Mouse (Mus musculus) MEL (cell line): ENCODE measurements around the gene Tubgcp4. TPM values are rescaled to one million over a fixed set of nuclear protein-coding genes. Genes with fewer than 3 reads are reported as not detected.

Experiments used
- DNase-seq: peaks from one replicate; pipeline ENCODE4 v3.0.0; 2011; ENCODE audit warnings: low read depth, low spot score
- H3K27ac ChIP-seq: 2 replicates; pipeline ENCODE4 v1.5.1; 2012; ENCODE audit warnings: low read depth, mild to moderate bottlenecking, control low read depth, low read length, moderate library complexity; ENCODE audit not compliant: control insufficient read depth
- H3K27me3 ChIP-seq, 2 experiments: fragments of 150-350 bp in 1 of 2; sonication (generic) in 1 of 2; 2 replicates each; pipeline ENCODE4 v1.6.1; 2012; ENCODE audit warnings: low read length in 2 of 2, mild to moderate bottlenecking in 2 of 2, improper control_type of control experiment in 1 of 2, moderate library complexity in 1 of 2; ENCODE audit not compliant: insufficient read depth in 2 of 2, control insufficient read depth in 1 of 2
- H3K36me3 ChIP-seq, 2 experiments: 2 replicates each; pipeline ENCODE4 v1.6.1; 2012 to 2014; ENCODE audit warnings: low read length in 2 of 2, improper control_type of control experiment in 1 of 2, inconsistent platforms in 1 of 2, mild to moderate bottlenecking in 1 of 2; ENCODE audit not compliant: insufficient read depth in 2 of 2, control insufficient read depth in 1 of 2
- H3K4me1 ChIP-seq, 2 experiments: fragments of 150-350 bp in 1 of 2; sonication (generic) in 1 of 2; 2 replicates each; pipeline ENCODE4 v1.6.1; 2012; ENCODE audit warnings: low read length in 2 of 2, improper control_type of control experiment in 1 of 2, mild to moderate bottlenecking in 1 of 2; ENCODE audit not compliant: insufficient read depth in 2 of 2, control insufficient read depth in 1 of 2
- H3K4me3 ChIP-seq, 2 experiments: fragments of 150-350 bp in 1 of 2; sonication (generic) in 1 of 2; 2 replicates each; pipeline ENCODE4 v1.5.1; 2012; ENCODE audit warnings: low read depth in 2 of 2, low read length in 2 of 2, mild to moderate bottlenecking in 2 of 2, moderate library complexity in 2 of 2, control low read depth in 1 of 2, improper control_type of control experiment in 1 of 2; ENCODE audit not compliant: control insufficient read depth in 1 of 2, insufficient read depth in 1 of 2
- H3K79me2 ChIP-seq: 2 replicates; pipeline ENCODE4 v1.6.1; 2012; ENCODE audit warnings: mild to moderate bottlenecking, low read length, moderate library complexity; ENCODE audit not compliant: control insufficient read depth, poor library complexity, insufficient read depth
- H3K9ac ChIP-seq: 2 replicates; pipeline ENCODE4 v1.6.1; 2012; ENCODE audit warnings: low read depth, mild to moderate bottlenecking, control low read depth, low read length, moderate library complexity; ENCODE audit not compliant: control insufficient read depth, poor library complexity, severe bottlenecking
- H3K9me3 ChIP-seq: fragments of 150-350 bp; sonication (generic); replicated peaks from 2 replicates; pipeline ENCODE4 v1.6.1; 2012; ENCODE audit warnings: mild to moderate bottlenecking, low read length, improper control_type of control experiment, moderate library complexity; ENCODE audit not compliant: insufficient read depth
- BHLHE40 ChIP-seq: IDR thresholded peaks from 2 replicates; pipeline ENCODE4 v1.6.1; 2012; ENCODE audit warnings: low read depth, mild to moderate bottlenecking, inconsistent platforms, low read length, improper control_type of control experiment, borderline replicate concordance
- CHD2 ChIP-seq: IDR thresholded peaks from 2 replicates; pipeline ENCODE4 v1.6.1; 2011; ENCODE audit warnings: low read length, improper control_type of control experiment
- E2F4 ChIP-seq: IDR thresholded peaks from 2 replicates; pipeline ENCODE4 v1.6.1; 2011; ENCODE audit warnings: low read depth, low read length, improper control_type of control experiment, borderline replicate concordance
- ELF1 ChIP-seq: IDR thresholded peaks from 2 replicates; pipeline ENCODE4 v1.6.1; 2014; ENCODE audit warnings: low read depth, mild to moderate bottlenecking, inconsistent platforms, low read length, improper control_type of control experiment, moderate library complexity
- EP300 ChIP-seq, 2 experiments: IDR thresholded peaks; 2 replicates each; pipeline ENCODE4 v1.6.1; 2011; ENCODE audit warnings: improper control_type of control experiment in 2 of 2, low read length in 2 of 2, low read depth in 1 of 2, mild to moderate bottlenecking in 1 of 2
- ETS1 ChIP-seq: IDR thresholded peaks from 2 replicates; pipeline ENCODE4 v1.6.1; 2012; ENCODE audit warnings: low read depth, mild to moderate bottlenecking, inconsistent platforms, low read length, improper control_type of control experiment, moderate library complexity
- HCFC1 ChIP-seq: IDR thresholded peaks from 2 replicates; pipeline ENCODE4 v1.6.1; 2012; ENCODE audit warnings: low read depth, mild to moderate bottlenecking, inconsistent platforms, low read length, improper control_type of control experiment, moderate library complexity
- JUND ChIP-seq: IDR thresholded peaks from 2 replicates; pipeline ENCODE4 v1.6.1; 2011; ENCODE audit warnings: low read depth, mild to moderate bottlenecking, improper control_type of control experiment, low read length
- KAT2A ChIP-seq: conservative IDR thresholded peaks from 2 replicates; pipeline ENCODE4 v1.6.1; 2012; ENCODE audit warnings: low read depth, low read length, improper control_type of control experiment, inconsistent platforms
- MAFK ChIP-seq: IDR thresholded peaks from 2 replicates; pipeline ENCODE4 v1.6.1; 2011; ENCODE audit warnings: low read depth, mild to moderate bottlenecking, low read length, improper control_type of control experiment, borderline replicate concordance
- MAX ChIP-seq: IDR thresholded peaks from 2 replicates; pipeline ENCODE4 v1.6.1; 2011; ENCODE audit warnings: low read length, improper control_type of control experiment
- MEF2A ChIP-seq: IDR thresholded peaks from 2 replicates; pipeline ENCODE4 v1.6.1; 2014; ENCODE audit warnings: low read depth, mild to moderate bottlenecking, inconsistent platforms, low read length, improper control_type of control experiment; ENCODE audit not compliant: poor library complexity, insufficient replicate concordance, severe bottlenecking; ENCODE audit errors: extremely low read depth
- MXI1 ChIP-seq: IDR thresholded peaks from 2 replicates; pipeline ENCODE4 v1.6.1; 2011; ENCODE audit warnings: mild to moderate bottlenecking, low read depth, low read length, improper control_type of control experiment
- MYC ChIP-seq: IDR thresholded peaks from 2 replicates; pipeline ENCODE4 v1.6.1; 2011; ENCODE audit warnings: low read depth, mild to moderate bottlenecking, low read length, improper control_type of control experiment, moderate library complexity
- NELFE ChIP-seq: IDR thresholded peaks from 2 replicates; pipeline ENCODE4 v1.6.1; 2011; ENCODE audit warnings: low read depth, low read length, improper control_type of control experiment
- NRF1 ChIP-seq: IDR thresholded peaks from 2 replicates; pipeline ENCODE4 v1.6.1; 2014; ENCODE audit warnings: low read depth, mild to moderate bottlenecking, inconsistent platforms, low read length, improper control_type of control experiment, moderate library complexity; ENCODE audit not compliant: poor library complexity, insufficient read depth, severe bottlenecking
- POLR2A ChIP-seq, 2 experiments: IDR thresholded peaks; 2 replicates each; pipeline ENCODE4 v1.6.1; 2011 to 2012; ENCODE audit warnings: low read length in 2 of 2, mild to moderate bottlenecking in 2 of 2, control low read depth in 1 of 2, improper control_type of control experiment in 1 of 2, low read depth in 1 of 2, moderate library complexity in 1 of 2; ENCODE audit not compliant: control insufficient read depth in 1 of 2, insufficient read depth in 1 of 2, poor library complexity in 1 of 2
- POLR2AphosphoS2 ChIP-seq: IDR thresholded peaks from 2 replicates; pipeline ENCODE4 v1.6.1; 2011; ENCODE audit warnings: low read length, improper control_type of control experiment
- POLR2AphosphoS5 ChIP-seq: IDR thresholded peaks from 2 replicates; pipeline ENCODE4 v1.6.1; 2012; ENCODE audit warnings: low read depth, borderline replicate concordance, mild to moderate bottlenecking, inconsistent platforms, low read length, moderate library complexity, mixed read lengths
- SIN3A ChIP-seq: IDR thresholded peaks from 2 replicates; pipeline ENCODE4 v1.6.1; 2012; ENCODE audit warnings: low read length, improper control_type of control experiment, inconsistent platforms
- SMC3 ChIP-seq: IDR thresholded peaks from 2 replicates; pipeline ENCODE4 v1.6.1; 2011; ENCODE audit warnings: low read depth, low read length, improper control_type of control experiment
- TBP ChIP-seq: IDR thresholded peaks from 2 replicates; pipeline ENCODE4 v1.8.0; 2011; ENCODE audit warnings: low read depth, low read length, improper control_type of control experiment
- TCF12 ChIP-seq: IDR thresholded peaks from 2 replicates; pipeline ENCODE4 v1.6.1; 2014; ENCODE audit warnings: low read depth, mild to moderate bottlenecking, inconsistent platforms, low read length, improper control_type of control experiment, moderate library complexity
- UBTF ChIP-seq: IDR thresholded peaks from 2 replicates; pipeline ENCODE4 v1.6.1; 2012; ENCODE audit warnings: low read depth, mild to moderate bottlenecking, inconsistent platforms, low read length, improper control_type of control experiment, moderate library complexity, borderline replicate concordance; ENCODE audit not compliant: insufficient read depth
- USF1 ChIP-seq: IDR thresholded peaks from 2 replicates; pipeline ENCODE4 v1.6.1; 2014; ENCODE audit warnings: low read depth, mild to moderate bottlenecking, inconsistent platforms, low read length, improper control_type of control experiment, moderate library complexity
- USF2 ChIP-seq, 2 experiments: IDR thresholded peaks; 2 replicates each; pipeline ENCODE4 v1.6.1; 2011 to 2012; ENCODE audit warnings: improper control_type of control experiment in 2 of 2, low read length in 2 of 2, borderline replicate concordance in 1 of 2, inconsistent platforms in 1 of 2, low read depth in 1 of 2, mild to moderate bottlenecking in 1 of 2; ENCODE audit not compliant: insufficient read depth in 1 of 2
- ZC3H11A ChIP-seq: IDR thresholded peaks from 2 replicates; pipeline ENCODE4 v1.6.1; 2012; ENCODE audit warnings: low read depth, mild to moderate bottlenecking, inconsistent platforms, low read length, improper control_type of control experiment
- ZMIZ1 ChIP-seq: IDR thresholded peaks from 2 replicates; pipeline ENCODE4 v1.6.1; 2012; ENCODE audit warnings: low read depth, mild to moderate bottlenecking, inconsistent platforms, low read length, improper control_type of control experiment, moderate library complexity
- ZNF384 ChIP-seq: IDR thresholded peaks from 2 replicates; pipeline ENCODE4 v1.6.1; 2012; ENCODE audit warnings: low read depth, mild to moderate bottlenecking, inconsistent platforms, low read length, improper control_type of control experiment
- polyA plus RNA-seq, 2 experiments: library from polyadenylated mRNA; stranded (reverse) in 1 of 2; unstranded in 1 of 2; fragments of >175 nt in 1 of 2; fragments of >200 nt in 1 of 2; gene quantifications; 2 replicates each; pipeline versions ENCODE4 v1.2.1 to v1.2.4; 2012; ENCODE audit warnings: low replicate concordance in 2 of 2, low read depth in 1 of 2; ENCODE audit not compliant: insufficient read length in 2 of 2, insufficient read depth in 1 of 2, missing spikeins in 1 of 2
- total RNA-seq: library from RNA; depleted of rRNA; stranded (reverse); fragments of 300-350 nt; gene quantifications from 2 replicates; pipeline ENCODE4 v1.2.3, GENCODE M21; 2012

Tubgcp4 gene
- total and polyA plus RNA-seq, 3 experiments: 31.3 to 38.9 TPM; not detected in 1

GRCm38 (mm10) chr2:121139266-121140017, 31.0 kb upstream of the Tubgcp4 start (continued):
- no peak for TF ChIP-seq NRF1
- peak; percentile 69; the same call in 1 of the 2 replicates for TF ChIP-seq USF1
- TF ChIP-seq, all 39 proteins: peak for 4

- Histone ChIP-seq H3K79me2 (peaks cover 31% of the 10 kb centered on the region), H3K9me3 (no peaks in the 10 kb centered on the region), H3K27me3 (no peaks in the 10 kb centered on the region), H3K4me3 (peak within 1 kb of the TSS; percentile 84 to 92), H3K9ac (peak within 1 kb of the TSS; percentile 83), H3K27ac (peak within 1 kb of the TSS; percentile 85), H3K4me1 (peaks cover 5 to 14% of the 10 kb centered on the region in 2 experiments; a peak in 3 of 4 replicates), H3K36me3 (peaks cover 0 to 26% of the 10 kb centered on the region in 2 experiments; a peak in 2 of 4 replicates)
- peak; percentile 95 for DNase-seq
- TF ChIP-seq BHLHE40 (0 out of 2 replicates have a peak, but pooled peaks have one; percentile 22), NELFE (peak; percentile 95), SMC3 (no peak), ZMIZ1 (peak; percentile 28; the same call in 1 of the 2 replicates), MYC (peak; percentile 85; the same call in 1 of the 2 replicates), ELF1 (0 out of 2 replicates have a peak, but pooled peaks have one; percentile 10), MAFK (no peak), USF2 (IDR thresholded peaks at IDR 0.05; ENCODE audit: borderline replicate concordance in 1 of 2, insufficient read depth in 1 of 2, low read depth in 1 of 2, low read length in 2 of 2) (no peak), MEF2A (no peak), POLR2AphosphoS2 (peak; percentile 95), NRF1 (peak; percentile 68), ETS1 (no peak; the same call in 1 of the 2 replicates), TCF12 (peak; percentile 62; the same call in 1 of the 2 replicates), KAT2A (no peak; the same call in 1 of the 2 replicates), HCFC1 (peak; percentile 79), MAX (peak; percentile 77), POLR2AphosphoS5 (no peak), EP300 (IDR thresholded peaks at IDR 0.05; ENCODE audit: low read depth in 1 of 2, low read length in 2 of 2) (no peak), ZC3H11A (no peak), TBP (no peak), MXI1 (peak; percentile 46; the same call in 1 of the 2 replicates), E2F4 (no peak), SIN3A (peak; percentile 72), JUND (no peak), CHD2 (peak; percentile 71), POLR2A (IDR thresholded peaks at IDR 0.05; ENCODE audit: control insufficient read depth in 1 of 2, insufficient read depth in 1 of 2, low read depth in 1 of 2, low read length in 2 of 2, poor library complexity in 1 of 2) (peak; percentile 96 to 98), UBTF (no peak), ZNF384 (no peak)
Measured at GRCm38 (mm10) chr2:121140018-121140882, 30.2 kb upstream of the Tubgcp4 start, which contains the start of the genes Adal and Lcmt2. Adal (plus strand) TSS chr2:121140428. Lcmt2 (minus strand) TSS chr2:121140653.
